Mouse (Mus musculus): Measurements from ENCODE around the gene Hoxc8.
A peak's percentile ranks its signal among the peaks of the same experiment; 100 is the strongest.

Hoxc8 gene

GRCm38 (mm10) chr15:102981379-102982288 is 8.8 kb upstream of the Hoxc8 start:
- DNase-seq (ENCODE audit: low spot score in 2 of 2): no peak

GRCm38 (mm10) chr15:102983716-102984115 is 6.7 kb upstream of the Hoxc8 start:
- DNase-seq (ENCODE audit: low spot score in 2 of 2): no peak

- no peak for DNase-seq (ENCODE audit: low spot score in 2 of 2)
Observed at GRCm38 (mm10) chr15:102984521-102984920, 5.9 kb upstream of the Hoxc8 start.

- DNase-seq (ENCODE audit: low spot score in 2 of 2): no peak
Observed at GRCm38 (mm10) chr15:102984925-102985324, 5.5 kb upstream of the Hoxc8 start.

- peak in 1 of 2 experiments; percentile 84 for DNase-seq (ENCODE audit: low spot score in 2 of 2)
Observed at GRCm38 (mm10) chr15:102987124-102987833, 3.1 kb upstream of the Hoxc8 start.

- no peak for DNase-seq (ENCODE audit: low spot score in 2 of 2)
Observed at GRCm38 (mm10) chr15:102988078-102988477, 2.3 kb upstream of the Hoxc8 start.

GRCm38 (mm10) chr15:102991782-102992181 is 1.4 kb downstream of the Hoxc8 start:
- DNase-seq (ENCODE audit: low spot score in 2 of 2): no peak

- no peak for DNase-seq (ENCODE audit: low spot score in 2 of 2)
Observed at GRCm38 (mm10) chr15:102992206-102992605, 1.8 kb downstream of the Hoxc8 start.

- DNase-seq (ENCODE audit: low spot score in 2 of 2): no peak
Observed at GRCm38 (mm10) chr15:102992863-102993262, 2.5 kb downstream of the Hoxc8 start.

- DNase-seq (ENCODE audit: low spot score in 2 of 2): no peak
Observed at GRCm38 (mm10) chr15:102996548-102996947, 6.1 kb downstream of the Hoxc8 start.

GRCm38 (mm10) chr15:102997431-102997830 is 7.0 kb downstream of the Hoxc8 start:
- DNase-seq (ENCODE audit: low spot score in 2 of 2): no peak

- DNase-seq (ENCODE audit: low spot score in 2 of 2): no peak
Observed at GRCm38 (mm10) chr15:102997939-102998355, 7.5 kb downstream of the Hoxc8 start, which contains the start of gene Hoxc6. Gene Hoxc6 (plus strand): TSS chr15:102998257.

- DNase-seq (ENCODE audit: low spot score in 2 of 2): no peak
Observed at GRCm38 (mm10) chr15:102998608-102999182, 8.3 kb downstream of the Hoxc8 start.

GRCm38 (mm10) chr15:102999183-102999831 is 8.9 kb downstream of the Hoxc8 start:
- DNase-seq (ENCODE audit: low spot score in 2 of 2): no peak

- DNase-seq (ENCODE audit: low spot score in 2 of 2): no peak
Observed at GRCm38 (mm10) chr15:102999955-103000354, 9.5 kb downstream of the Hoxc8 start.

- DNase-seq (ENCODE audit: low spot score in 2 of 2): no peak
Observed at GRCm38 (mm10) chr15:103000501-103000901, 10.1 kb downstream of the Hoxc8 start.

GRCm38 (mm10) chr15:103001370-103001769 is 11.0 kb downstream of the Hoxc8 start:
- DNase-seq (ENCODE audit: low spot score in 2 of 2): no peak

GRCm38 (mm10) chr15:103002156-103002555 is 11.7 kb downstream of the Hoxc8 start:
- no peak for DNase-seq (ENCODE audit: low spot score in 2 of 2)

- DNase-seq (ENCODE audit: low spot score in 2 of 2): no peak
Observed at GRCm38 (mm10) chr15:103002821-103003448, 12.5 kb downstream of the Hoxc8 start.

GRCm38 (mm10) chr15:103005308-103005707 is 14.9 kb downstream of the Hoxc8 start:
- DNase-seq (ENCODE audit: low spot score in 2 of 2): no peak

- no peak for DNase-seq (ENCODE audit: low spot score in 2 of 2)
Observed at GRCm38 (mm10) chr15:103005797-103006196, 15.4 kb downstream of the Hoxc8 start.
